Mouse (Mus musculus) heart, postnatal 10 days (tissue): ENCODE measurements at regions not wholly inside any gene's neighbourhood (a gene's known extent, or its start where the extent isn't known, plus 50 kb on each side); places are given as distances from the start of the nearest gene placed in this dataset.

Experiments used
- DNase-seq, 2 experiments: peaks; one replicate each; pipeline ENCODE4 v3.0.0; 2021
- intact Hi-C: fragments of 180-260 bp; cut with DNase I; formaldehyde crosslinking; loops from one replicate; pipeline ENCODE4 v1.15.1; 2025

DNA sequence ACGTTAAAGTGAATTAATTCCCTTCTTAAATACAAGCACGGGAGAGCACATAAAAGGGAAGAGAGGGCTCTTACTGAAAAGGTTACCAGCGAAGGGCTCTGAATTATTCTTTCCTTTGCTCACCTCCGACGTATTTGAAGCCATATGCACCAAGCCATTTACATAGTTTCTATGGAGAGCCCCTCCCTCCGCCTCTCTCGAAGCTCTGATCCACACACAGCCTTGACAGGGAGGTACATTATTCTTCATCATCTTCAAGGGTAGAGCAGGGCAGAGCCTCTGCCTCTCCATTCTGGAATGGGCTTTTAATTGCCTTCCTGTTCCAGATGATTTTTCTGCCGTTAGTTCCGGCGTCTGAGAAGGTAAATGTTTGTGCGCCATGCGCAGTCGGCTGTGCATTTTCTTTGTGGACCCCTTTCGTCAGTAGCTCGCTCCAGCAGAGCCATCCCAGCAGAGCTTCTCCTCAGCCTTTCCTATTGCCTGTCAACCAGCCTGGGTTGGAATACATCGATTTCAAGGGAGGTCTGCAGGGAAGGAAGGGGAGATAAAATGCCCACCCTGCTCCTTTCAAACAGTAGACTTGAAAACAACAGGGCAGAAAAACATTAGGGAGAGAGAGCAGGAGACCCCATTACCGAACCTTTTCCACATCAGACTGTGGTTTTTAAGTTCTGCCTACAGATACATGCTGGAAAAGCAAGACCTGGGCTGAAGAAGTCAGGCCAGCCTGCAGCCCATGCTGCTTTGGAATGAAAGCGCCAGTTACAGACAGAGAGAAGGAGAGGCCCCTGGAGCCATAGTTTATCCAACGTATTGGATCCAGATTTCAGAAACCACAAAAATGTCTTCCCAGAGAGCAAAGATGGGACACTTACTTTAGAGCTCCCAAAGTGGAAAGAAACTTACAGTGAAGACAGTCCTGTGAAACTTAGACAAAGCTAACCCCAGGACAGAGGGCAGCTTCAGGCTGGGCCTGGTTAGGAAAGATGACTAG is 124.1 kb downstream of the Edn3 start:
- DNase-seq, result no peak
- intact Hi-C loops, result no loop called here

DNA sequence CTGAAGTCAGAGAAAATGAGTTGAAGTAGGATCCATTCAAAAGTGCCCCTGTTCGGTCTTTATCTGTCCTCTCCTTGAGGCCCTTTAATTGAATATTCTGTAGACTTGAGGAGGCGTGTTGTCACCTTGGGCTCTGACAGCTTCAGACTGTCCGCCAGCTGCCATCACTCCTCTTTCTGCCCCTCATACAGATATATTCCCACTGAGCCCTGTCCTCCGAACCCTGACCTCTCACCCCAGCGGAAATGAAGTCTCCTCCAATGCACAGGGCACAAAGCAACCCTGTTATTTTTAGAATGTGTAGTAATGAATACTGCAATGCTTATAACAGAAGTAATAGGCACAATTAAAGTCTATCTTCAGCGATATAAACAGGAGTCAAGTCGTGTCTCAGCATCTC is 117.4 kb upstream of the Gm14444 start:
- intact Hi-C loops, result no loop called here
- DNase-seq, result no peak

DNA sequence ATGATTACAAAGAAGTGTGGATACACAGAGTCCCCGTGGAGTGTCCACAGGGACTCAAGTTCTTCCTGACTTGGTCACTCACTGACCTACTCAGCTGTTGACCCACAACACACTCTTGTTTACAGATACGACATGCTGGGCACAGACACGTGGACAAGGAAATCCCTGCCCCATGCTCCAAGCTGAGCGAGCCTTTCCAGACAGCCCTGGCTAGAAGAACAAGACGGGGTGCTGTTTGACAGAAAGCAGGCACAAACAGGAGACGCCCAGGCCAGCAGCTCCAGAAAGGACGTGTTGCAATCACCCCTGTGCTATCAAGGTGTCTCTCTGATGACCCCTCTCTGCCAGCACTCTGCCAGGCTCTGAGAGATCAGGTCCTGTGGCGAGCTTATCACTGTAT is 112.6 kb upstream of the Gm14444 start:
- intact Hi-C loops, result no loop called here
- DNase-seq, result peak; percentile 17 to 34

DNA sequence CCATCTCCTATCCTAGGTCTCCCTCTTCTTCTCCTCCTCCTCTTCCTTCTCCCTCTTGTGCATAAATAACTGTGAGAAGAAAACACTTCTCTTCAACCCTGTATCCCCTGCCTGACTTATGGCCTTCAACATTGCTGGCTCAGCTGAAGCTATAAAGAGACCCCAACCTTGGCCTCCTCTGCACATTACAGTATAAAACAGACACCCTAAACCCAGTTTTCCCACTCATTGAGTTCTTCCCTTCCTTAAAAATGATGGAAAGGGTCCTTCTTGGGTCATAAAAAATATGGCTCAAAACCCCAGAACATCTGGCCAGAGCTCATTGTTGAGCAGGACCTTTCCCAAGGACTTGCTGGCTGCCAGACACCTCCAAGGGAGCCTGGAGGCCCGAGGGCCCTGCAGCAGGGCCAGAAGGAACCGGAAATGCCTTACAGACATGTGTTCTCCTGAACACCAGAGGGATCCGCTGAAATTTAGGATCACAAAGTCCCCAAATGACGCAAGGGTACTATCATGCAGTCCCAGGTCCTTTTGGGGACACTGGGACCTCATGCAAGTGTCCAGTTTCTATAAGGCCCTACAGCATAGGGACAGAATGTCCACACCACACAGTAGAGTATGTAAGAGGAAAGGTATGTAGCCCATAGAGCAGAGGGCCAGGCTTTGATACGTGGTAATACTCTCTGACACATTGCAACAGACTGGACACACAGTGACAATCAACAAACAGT is 109.9 kb upstream of the Gm14444 start:
- peak; percentile 35 to 39 for DNase-seq
- intact Hi-C loops, result loop anchor here (1.0 to 10.0 kb wide), 5 partner anchors 41 to 1715 kb away; no protein-coding TSS in a partner anchor

DNA sequence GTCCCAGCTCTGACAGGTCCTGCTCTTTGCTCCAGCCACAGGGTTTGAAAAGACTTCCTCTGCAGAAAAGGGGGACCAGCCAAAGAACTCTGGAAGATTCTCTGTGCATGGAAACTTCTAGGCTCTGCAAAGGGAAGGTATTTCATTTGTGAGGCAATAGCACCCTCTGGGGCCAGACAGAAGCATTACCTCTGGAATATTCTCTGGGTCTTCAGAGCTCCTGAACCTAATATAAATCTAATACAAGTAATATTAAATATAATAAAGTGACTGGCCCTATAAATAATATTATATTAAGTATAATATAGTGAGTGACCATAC is 109.4 kb upstream of the Gm14444 start:
- intact Hi-C loops, result loop anchor here (1.0 to 10.0 kb wide), 5 partner anchors 42 to 1716 kb away; no protein-coding TSS in a partner anchor
- peak; percentile 72 to 84 for DNase-seq

DNA sequence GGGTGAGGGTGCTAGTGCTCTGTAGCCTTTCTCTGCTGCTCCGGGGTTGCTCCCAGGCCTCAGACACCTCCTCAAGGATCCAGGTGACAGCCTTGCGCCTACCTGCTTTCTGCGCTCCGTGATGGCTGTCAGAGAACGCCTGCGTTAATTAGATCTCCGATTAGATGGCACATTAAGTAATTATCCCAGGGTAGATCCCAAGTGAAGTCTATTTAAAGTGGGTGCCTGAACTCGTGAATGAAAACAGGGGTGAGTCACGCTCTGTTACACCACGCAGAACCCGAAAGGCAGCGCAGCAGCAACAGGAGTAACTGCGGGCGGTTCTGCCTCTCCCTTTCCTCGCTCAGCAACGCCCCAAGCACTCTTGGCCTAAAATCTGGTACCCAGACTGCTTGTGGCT is 108.2 kb upstream of the Gm14444 start:
- intact Hi-C loops, result loop anchor here (2.0 to 10.0 kb wide), 4 partner anchors 43 to 1717 kb away; no protein-coding TSS in a partner anchor
- no peak for DNase-seq

DNA sequence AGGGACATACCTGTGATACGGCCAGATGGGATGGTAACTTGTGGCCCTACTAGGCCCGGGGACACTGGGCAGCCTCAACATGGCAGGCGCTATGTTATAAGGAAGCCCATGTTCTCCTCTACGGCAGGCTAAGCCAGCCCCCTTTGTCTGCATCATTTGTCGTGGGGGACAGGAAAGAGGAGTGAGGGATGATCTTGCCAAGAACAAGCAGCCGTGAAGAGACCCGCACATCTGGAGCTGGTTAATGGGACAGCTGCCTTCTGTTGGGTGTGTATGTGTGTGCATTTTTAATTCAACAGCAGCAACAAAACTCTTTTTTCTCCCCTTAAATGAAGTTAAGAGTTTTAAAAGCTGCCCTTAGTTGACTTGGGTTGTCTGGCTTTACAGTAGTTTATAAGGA is 106.4 kb upstream of the Gm14444 start:
- intact Hi-C loops, result loop anchor here (5.0 to 10.0 kb wide), 2 partner anchors 1341 to 1719 kb away; no protein-coding TSS in a partner anchor
- DNase-seq, result peak; percentile 22 to 26

DNA sequence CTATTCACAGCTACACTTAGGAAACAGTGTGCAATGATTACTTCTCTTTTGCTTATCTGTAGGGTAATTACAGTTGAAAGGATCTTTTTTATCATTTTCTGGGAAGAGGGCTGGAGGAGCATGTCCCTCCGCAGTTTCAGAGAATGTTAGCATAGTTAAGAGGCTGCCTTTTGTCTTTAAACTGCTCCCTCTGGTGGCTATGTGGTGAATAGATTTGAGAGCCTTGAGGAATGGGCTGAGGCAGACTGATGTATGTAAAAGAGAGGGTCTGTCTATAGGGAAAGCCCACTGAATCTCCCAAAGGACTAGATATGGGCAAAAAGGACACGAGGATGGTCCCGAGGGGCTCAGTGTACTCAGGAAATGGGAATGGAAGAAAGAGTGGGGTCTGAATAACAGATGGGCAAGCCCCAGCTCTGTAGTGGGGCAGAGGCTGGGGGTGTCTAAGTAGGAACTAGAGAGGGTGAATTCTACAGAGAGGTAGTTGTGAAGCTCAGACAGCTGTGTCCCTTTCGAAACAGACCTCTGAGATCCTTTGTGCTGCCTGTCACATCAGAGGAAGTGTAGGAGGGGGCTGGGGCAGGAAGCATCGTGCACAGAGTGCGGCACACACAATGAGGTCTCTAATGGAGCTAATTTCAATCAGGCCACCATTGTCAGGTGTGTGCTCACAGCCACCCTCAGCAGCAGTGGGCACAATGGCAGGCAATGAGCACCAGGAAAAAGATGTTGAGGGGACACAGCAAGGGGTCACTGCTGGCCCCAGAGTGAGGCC is 104.0 kb upstream of the Gm14444 start:
- intact Hi-C loops, result loop anchor here (10.0 kb wide), 1 partner anchor 1721 kb away; no protein-coding TSS in a partner anchor
- DNase-seq, result peak; percentile 50 to 67

DNA sequence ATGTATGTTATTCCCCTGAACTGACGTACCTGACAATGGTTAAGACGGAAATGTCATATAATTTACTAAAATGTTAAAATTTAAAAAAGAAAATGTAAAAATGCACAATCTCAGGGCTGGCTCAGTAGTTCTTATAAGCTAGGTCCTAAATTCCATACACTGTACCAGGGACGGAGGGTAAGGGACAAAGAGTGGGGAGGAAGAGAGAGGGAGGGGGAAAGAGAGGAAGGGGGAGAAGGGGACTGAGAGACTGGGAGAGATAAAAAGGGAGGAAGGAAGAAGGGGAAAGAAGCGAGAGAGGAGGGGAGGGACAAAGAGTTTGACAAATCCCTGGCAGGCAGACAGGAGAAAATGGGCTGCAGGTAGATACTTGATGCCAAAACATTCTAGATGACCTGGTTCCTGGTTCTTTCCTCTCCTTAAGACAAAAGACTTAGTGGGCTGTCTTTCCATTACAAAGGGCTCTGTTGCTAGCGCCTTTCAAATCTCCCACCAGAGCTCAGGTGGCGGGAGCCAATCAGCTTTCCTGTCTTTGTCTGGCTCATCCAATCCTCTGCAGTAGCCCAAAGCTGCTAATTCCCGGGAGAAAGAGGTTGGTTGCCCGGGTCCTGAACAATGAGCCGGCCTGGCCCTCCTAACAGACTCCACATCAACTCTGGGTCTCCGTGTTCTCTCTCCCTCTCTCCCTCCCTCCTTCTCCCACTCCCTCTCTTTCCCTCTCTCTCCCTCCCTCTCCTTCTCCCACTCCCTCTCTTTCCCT is 92.7 kb upstream of the Gm14444 start:
- intact Hi-C loops, result no loop called here
- DNase-seq, result no peak

DNA sequence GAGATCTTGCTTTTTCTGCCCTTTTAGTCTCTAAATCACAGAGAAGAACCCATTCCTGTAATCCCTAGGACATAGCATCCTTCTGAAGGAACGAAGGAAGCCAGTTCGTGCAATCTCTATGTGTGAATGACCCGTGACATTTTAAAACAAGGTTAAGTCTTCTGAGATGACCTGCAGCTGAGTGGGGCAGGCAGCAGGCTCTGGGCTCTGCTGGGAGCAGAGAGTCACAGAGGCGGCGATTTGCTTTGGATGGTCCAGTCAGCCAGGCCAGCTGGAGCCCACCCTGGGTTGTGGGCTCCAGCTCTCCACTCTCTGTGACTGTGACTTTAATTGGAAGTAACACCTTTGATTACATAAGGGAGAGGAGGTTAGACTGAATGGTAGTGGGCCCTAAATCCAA is 92.1 kb upstream of the Gm14444 start:
- no peak for DNase-seq
- intact Hi-C loops, result no loop called here

DNA sequence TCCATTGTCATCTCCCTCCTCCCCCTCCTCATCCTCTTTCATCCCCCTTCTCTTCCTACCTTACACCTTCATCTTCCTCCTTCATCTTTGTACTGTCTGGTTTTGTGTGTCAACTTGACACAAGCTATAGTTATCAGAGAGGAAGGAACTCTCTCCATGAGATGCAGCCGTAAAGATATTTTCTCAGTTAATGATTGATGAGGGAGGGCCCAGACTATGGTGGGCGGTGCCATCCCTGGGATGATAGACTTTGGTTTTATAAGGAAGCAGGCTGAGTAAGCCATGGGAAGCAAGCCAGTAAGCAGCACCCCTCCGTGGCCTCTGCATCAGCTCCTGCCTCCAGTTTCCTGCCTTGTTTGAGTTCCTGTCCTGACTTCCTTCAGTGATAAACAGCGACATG is 87.8 kb upstream of the Gm14444 start:
- DNase-seq, result no peak
- intact Hi-C loops, result no loop called here

DNA sequence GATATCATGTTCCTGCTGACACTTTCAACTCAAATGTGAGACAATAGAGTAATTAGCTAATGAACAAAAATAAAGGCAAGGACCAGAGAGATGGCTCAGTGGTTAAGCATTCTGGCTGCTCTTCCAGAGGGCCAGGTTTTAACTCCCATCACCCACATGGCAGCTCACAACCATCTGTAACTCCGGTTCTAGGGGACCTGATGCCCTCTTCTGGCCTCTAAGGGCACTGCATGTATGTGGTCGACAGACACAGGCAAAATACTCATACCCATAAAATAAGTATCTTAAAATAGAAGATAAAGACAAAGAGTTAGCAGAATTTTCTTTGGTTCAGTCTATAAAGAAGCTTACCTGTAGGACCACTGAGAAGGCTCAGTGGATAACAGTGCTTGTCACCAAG is 80.3 kb upstream of the Gm14444 start:
- intact Hi-C loops, result no loop called here
- no peak for DNase-seq

DNA sequence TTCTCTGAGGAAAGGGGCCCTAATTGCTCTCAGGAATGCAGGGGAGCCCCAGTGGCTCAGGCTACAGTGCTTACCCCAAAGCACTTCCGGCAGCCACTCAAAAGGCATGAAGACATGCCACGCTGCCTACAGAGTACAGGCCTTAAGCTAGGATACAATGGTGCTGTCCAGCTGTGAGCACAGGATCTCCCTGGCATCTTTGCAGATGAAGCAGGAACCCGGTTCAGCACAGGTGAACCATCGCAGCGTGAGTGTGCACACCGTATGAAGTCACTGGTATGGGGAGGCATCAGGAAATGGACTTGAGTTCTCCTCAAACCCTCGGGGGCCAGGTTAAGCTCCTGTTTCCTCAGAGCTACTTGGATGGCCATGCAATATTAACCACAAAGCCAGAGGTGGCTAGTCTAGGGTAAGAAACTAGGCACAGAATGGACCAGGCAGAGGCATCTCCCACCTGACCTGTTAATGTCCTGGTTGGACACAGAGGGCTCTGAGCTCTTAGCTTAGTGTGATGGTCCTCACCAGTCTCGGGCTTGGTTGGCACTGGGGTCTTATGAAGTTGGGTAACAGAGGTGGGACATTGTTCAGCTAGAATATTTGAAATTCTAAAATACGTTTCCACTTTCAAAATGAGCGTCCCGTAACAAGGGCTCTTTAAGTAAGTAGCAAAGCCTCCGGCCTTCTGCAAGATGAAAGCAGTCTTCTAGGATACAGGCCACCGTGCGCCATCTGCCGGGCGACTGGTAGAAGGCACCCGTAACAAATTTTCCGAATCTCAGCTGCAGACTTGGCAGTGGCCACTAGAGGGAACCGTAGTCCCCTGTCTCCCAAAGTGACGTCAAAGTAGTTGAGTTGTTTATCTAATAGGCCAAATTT is 77.7 kb upstream of the Gm14444 start:
- DNase-seq, result peak; percentile 86 to 92
- intact Hi-C loops, result no loop called here

DNA sequence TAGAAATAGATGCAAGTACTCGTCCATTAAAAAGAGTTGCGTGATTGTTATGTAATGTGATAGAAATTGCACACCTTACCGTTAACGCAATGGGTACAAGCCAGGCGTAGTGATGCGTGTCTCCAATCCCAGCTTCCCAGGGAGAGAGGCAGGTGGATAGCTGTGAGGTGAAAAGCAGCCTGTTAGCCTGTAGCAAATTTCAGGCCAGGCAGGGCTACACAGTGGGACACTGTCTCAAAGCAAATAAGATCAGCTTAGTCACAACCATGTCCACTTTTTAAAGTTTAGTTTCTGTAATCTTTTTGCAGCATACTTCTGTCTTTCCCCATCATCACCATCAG is 77.1 kb upstream of the Gm14444 start:
- intact Hi-C loops, result no loop called here
- DNase-seq, result no peak

DNA sequence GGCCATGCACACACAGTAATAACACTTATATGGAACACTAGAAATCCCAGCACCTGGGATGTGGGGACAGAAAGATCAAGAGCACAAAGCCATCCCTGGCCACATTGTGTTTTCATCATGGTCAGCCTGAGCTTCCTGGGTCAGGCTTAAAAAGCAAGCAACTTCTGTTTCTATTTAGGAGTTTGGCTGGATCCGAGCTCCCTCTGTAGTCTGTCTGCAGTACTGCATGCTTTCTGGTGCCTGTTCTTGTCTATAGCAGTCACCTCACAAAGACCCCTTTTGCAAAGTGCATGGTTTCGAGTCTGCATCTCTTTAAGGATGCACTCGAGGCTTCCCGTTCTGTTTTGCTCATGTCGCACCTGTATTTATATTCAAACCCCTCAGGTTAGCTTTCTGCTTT is 73.4 kb upstream of the Gm14444 start:
- peak in 1 of 2 experiments; percentile 27 for DNase-seq
- intact Hi-C loops, result no loop called here

DNA sequence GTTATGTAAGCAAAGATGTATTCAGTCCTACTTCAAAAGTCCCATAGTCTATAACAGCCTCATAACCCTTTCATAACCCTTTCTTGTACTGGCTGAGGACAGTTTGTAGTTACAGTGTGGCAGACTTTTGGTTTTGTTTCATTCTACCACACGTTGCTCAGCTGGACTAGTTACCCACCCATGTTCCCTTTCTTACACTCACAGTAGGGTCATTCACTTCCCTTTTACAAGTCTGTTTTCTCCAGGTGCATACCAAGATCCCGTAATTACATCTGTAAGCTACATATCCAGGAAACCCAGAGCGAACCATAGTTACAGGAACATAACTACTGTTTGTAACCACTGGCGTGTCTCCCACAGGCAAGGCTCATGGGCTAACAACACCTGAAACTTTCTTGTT is 72.1 kb upstream of the Gm14444 start:
- no peak for DNase-seq
- intact Hi-C loops, result no loop called here

DNA sequence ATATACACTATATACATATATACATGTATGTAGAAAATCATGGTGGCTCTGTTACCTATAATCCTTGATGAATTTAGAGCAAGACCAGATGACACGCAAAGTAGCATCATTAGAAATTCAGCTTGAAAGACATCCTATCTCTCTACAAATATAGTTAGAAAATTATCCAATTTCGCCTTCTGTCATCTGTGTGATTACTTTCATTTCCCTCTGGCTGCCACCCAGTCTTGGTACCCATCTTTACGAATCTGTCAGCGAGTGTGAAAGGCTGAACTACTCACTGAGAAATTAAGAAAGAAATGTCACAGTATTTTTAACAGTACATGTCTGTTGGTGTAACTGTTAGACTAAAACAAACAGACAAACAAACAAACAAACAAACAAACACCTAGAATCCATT is 67.8 kb upstream of the Gm14444 start:
- intact Hi-C loops, result no loop called here
- DNase-seq, result no peak

DNA sequence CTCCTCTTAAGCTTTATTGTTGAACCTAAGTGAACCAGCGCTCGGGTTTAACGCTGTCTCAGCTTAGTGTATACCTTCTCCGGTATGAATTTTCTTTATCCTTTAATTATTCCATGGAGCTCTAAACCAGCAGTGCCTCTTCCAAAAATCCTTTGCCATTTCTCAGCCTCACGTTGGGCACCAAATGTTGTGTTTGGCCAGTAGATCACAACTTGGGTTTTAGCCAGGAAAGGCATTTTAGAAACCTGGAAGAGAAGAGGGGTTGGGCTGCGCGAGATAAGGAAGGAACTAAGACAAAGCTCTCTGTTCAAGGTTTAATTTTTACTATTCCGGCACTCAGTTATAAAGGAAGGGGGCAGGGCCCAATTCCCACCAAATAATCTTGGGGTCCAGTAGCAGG is 61.9 kb upstream of the Gm14444 start:
- intact Hi-C loops, result no loop called here
- no peak for DNase-seq
